In the genomic region with DNA sequence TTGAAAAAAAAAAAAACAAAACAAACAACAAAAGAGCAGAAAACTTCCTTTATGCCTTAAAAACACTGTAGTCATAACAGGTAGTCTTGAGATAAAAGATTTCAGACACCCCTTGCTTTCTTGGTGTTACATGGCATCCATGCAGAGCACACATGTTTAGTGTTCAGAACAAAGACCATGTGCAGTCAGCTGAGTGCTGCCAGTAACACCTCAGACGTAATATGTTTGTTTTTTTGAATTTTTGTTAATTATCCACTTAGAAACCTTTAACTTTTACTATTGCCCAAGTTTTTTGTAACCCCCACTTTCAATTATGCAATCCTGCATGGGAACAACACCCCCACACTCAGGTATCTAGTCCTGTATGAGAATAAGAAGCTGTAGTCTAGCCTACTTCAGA, we compare ENCODE assay signal across 24 mouse cellular contexts. TPM values are rescaled to one million over a fixed set of nuclear protein-coding genes. Genes with fewer than 3 reads are reported as not detected.
DNase-seq lines count a peak whose midpoint lies in the region; ATAC-seq and TF ChIP-seq lines count a peak whose summit lies in the region.
"Had no signal": no experiment of that assay in that cellular context is flagged by ENCODE, and none has a peak within 500 bp of the region (broad histone marks: within the 10 kb centered on the region; RNA-seq: fewer than 3 reads in every experiment).

No protein-coding gene starts in this region.

- no peaks in the 10 kb centered on the region for H3K36me3 ChIP-seq in kidney, adult 2 months (ENCODE audit: control insufficient read depth, insufficient read depth, low read length)
- H3K36me3 ChIP-seq in liver, adult 2 months (ENCODE audit: control insufficient read depth, insufficient read depth, low read length) = no peaks in the 10 kb centered on the region
- H3K36me3 ChIP-seq in liver, embryonic 16.5 days (ENCODE audit: control insufficient read depth, insufficient read depth) = no peaks in the 10 kb centered on the region
- no peaks in the 10 kb centered on the region for H3K36me3 ChIP-seq in liver, embryonic 11.5 days (ENCODE audit: control insufficient read depth, insufficient read depth, low read length)
- H3K36me3 ChIP-seq: embryonic facial prominence, embryonic 10.5 days; embryonic facial prominence, embryonic 12.5 days; forebrain, embryonic 15.5 days; G1E had no signal

- WGBS in kidney, adult 2 months = 51% methylated on average over 1 of the region's 1 CpGs
- WGBS in liver, adult 2 months = 16% methylated on average over 1 of the region's 1 CpGs
- WGBS in liver, embryonic 16.5 days (ENCODE audit: insufficient replicate concordance) = 56% methylated on average over 1 of the region's 1 CpGs
- 50% methylated on average over 1 of the region's 1 CpGs for WGBS in liver, embryonic 11.5 days

- peaks cover 18% of the 10 kb centered on the region; the same call in 1 of the 2 replicates for H3K79me2 ChIP-seq in liver, adult 2 months (ENCODE audit: control insufficient read depth, insufficient read depth, low read length)

- DNase-seq in kidney, adult 2 months = peak; percentile 33
- no peak for DNase-seq in kidney, adult 11 months
- DNase-seq in liver, adult 2 months (ENCODE audit: extremely low read depth, low read depth, low spot score) = peak; percentile 96
- DNase-seq in liver = no peak
- no peak for DNase-seq in liver, embryonic 11.5 days (ENCODE audit: low spot score)
- DNase-seq: adrenal gland, adult 8-10 months; adrenal gland, postnatal 14 days; adrenal gland, postnatal 36 days; B cell, adult 2 months; cerebellum, adult 11-12 months; cerebellum, adult 2 months; cerebellum, adult 9-10 months; cerebellum, postnatal 10 days; cerebellum, postnatal 25 days had no signal

- TF ChIP-seq POLR2A in kidney, adult 2 months (IDR thresholded peaks at IDR 0.05; ENCODE audit: low read depth, low read length) = no peak
- no peak for TF ChIP-seq POLR2A in liver, adult 2 months (IDR thresholded peaks at IDR 0.05; ENCODE audit: extremely low read depth, insufficient read depth, low read length)

- peak; percentile 66 for ATAC-seq in liver, embryonic 16.5 days (ENCODE audit: low read depth)
- ATAC-seq in liver, embryonic 11.5 days (replicated peaks; ENCODE audit: low FRiP score) = no peak
- ATAC-seq: activated CD4-positive, CD25-positive, alpha-beta regulatory T cell, adult 4 months; CD4-positive, CD25-positive, alpha-beta regulatory T cell, adult 4 months; forebrain, embryonic 13.5 days; forebrain, embryonic 15.5 days; Patski had no signal

- no peaks in the 10 kb centered on the region for H3K27me3 ChIP-seq in kidney, adult 2 months (replicated peaks; ENCODE audit: control insufficient read depth, insufficient read depth, low read length)
- no peaks in the 10 kb centered on the region for H3K27me3 ChIP-seq in liver, adult 2 months (ENCODE audit: control insufficient read depth, insufficient read depth, low read length)
- no peaks in the 10 kb centered on the region for H3K27me3 ChIP-seq in liver, embryonic 16.5 days (ENCODE audit: control insufficient read depth, insufficient read depth, low read depth, low read length)
- no peaks in the 10 kb centered on the region for H3K27me3 ChIP-seq in liver, embryonic 11.5 days (replicated peaks; ENCODE audit: control insufficient read depth, insufficient read depth, low read length)
- H3K27me3 ChIP-seq: CH12.LX; embryonic facial prominence, embryonic 12.5 days; forebrain, embryonic 13.5 days; forebrain, embryonic 15.5 days had no signal

- H3K27ac ChIP-seq in kidney, adult 2 months (ENCODE audit: insufficient read depth, low read depth, low read length) = no peak overlapping the region
- peak overlapping the region; percentile 96 for H3K27ac ChIP-seq in liver, adult 2 months (replicated peaks; ENCODE audit: insufficient read depth, low read depth, low read length)
- H3K27ac ChIP-seq in liver, embryonic 16.5 days (ENCODE audit: low read length) = peak overlapping the region; percentile 3
- no peak overlapping the region for H3K27ac ChIP-seq in liver, embryonic 11.5 days (ENCODE audit: low read depth, low read length)
- H3K27ac ChIP-seq: embryonic facial prominence, embryonic 10.5 days; embryonic facial prominence, embryonic 12.5 days; forebrain, embryonic 13.5 days; forebrain, embryonic 15.5 days had no signal

- no peak for TF ChIP-seq CTCF in kidney, adult 2 months (conservative IDR thresholded peaks at IDR 0.05; ENCODE audit: insufficient read depth, insufficient read length, low read depth, low read length)
- TF ChIP-seq CTCF in liver, adult 2 months (IDR thresholded peaks at IDR 0.05; ENCODE audit: low read depth, low read length) = no peak

- no peak overlapping the region for H3K4me3 ChIP-seq in kidney, adult 2 months (ENCODE audit: insufficient read depth, low read depth, low read length)
- H3K4me3 ChIP-seq in liver, adult 2 months (ENCODE audit: insufficient read depth, low read depth, low read length) = no peak overlapping the region
- no peak overlapping the region for H3K4me3 ChIP-seq in liver, embryonic 16.5 days (ENCODE audit: low read depth, low read length)
- H3K4me3 ChIP-seq in liver, embryonic 11.5 days (ENCODE audit: low read depth, low read length) = no peak overlapping the region
- H3K4me3 ChIP-seq: embryonic facial prominence, embryonic 10.5 days; embryonic facial prominence, embryonic 12.5 days; forebrain, embryonic 13.5 days; forebrain, embryonic 15.5 days had no signal

- H3K9me3 ChIP-seq in liver, embryonic 16.5 days (replicated peaks; ENCODE audit: control insufficient read depth, low read length) = no peaks in the 10 kb centered on the region
- H3K9me3 ChIP-seq in liver, embryonic 11.5 days (ENCODE audit: control insufficient read depth, low read length) = no peaks in the 10 kb centered on the region
- H3K9me3 ChIP-seq: embryonic facial prominence, embryonic 10.5 days; embryonic facial prominence, embryonic 12.5 days; forebrain, embryonic 13.5 days; forebrain, embryonic 15.5 days; G1E had no signal

- no peaks in the 10 kb centered on the region for H3K4me1 ChIP-seq in kidney, adult 2 months (ENCODE audit: control insufficient read depth, insufficient read depth, low read length)
- H3K4me1 ChIP-seq in liver, adult 2 months (ENCODE audit: control insufficient read depth, insufficient read depth, low read length) = peaks cover 20% of the 10 kb centered on the region
- H3K4me1 ChIP-seq in liver, embryonic 16.5 days (ENCODE audit: control insufficient read depth, low read depth, low read length) = peaks cover 2% of the 10 kb centered on the region; the same call in 1 of the 2 replicates
- no peaks in the 10 kb centered on the region for H3K4me1 ChIP-seq in liver, embryonic 11.5 days (replicated peaks; ENCODE audit: control insufficient read depth, insufficient read depth, low read length)
- H3K4me1 ChIP-seq: embryonic facial prominence, embryonic 10.5 days; embryonic facial prominence, embryonic 12.5 days; forebrain, embryonic 13.5 days had no signal

- H3K4me2 ChIP-seq in liver, embryonic 16.5 days (ENCODE audit: low read depth, low read length) = no peak overlapping the region
- no peak overlapping the region for H3K4me2 ChIP-seq in liver, embryonic 11.5 days
- H3K4me2 ChIP-seq: embryonic facial prominence, embryonic 12.5 days; forebrain, embryonic 13.5 days; forebrain, embryonic 15.5 days had no signal

- H3K9ac ChIP-seq in liver, adult 2 months (ENCODE audit: low read depth, low read length) = no peak overlapping the region
- H3K9ac ChIP-seq in liver, embryonic 16.5 days (ENCODE audit: low read depth, low read length) = no peak overlapping the region
- no peak overlapping the region for H3K9ac ChIP-seq in liver, embryonic 11.5 days (ENCODE audit: low read depth, low read length)
- H3K9ac ChIP-seq: embryonic facial prominence, embryonic 12.5 days; forebrain, embryonic 13.5 days; forebrain, embryonic 15.5 days had no signal

RNA-seq across cellular contexts. Expression of a gene that starts 42.6 kb away (rescaled TPM):
- polyA plus RNA-seq in kidney, adult 2 months (2012; rRNA removed) = 4.4 and 5.4 TPM in 2 replicates
- total RNA-seq in liver, adult 2 months (2014; rRNA removed) = 9.3 and 12.3 TPM in 2 replicates
- 4.3 and 5.1 TPM in 2 replicates for polyA plus RNA-seq in liver, adult 2 months (2012; rRNA removed)
- 4.9 and 6.0 TPM in 2 replicates for polyA plus RNA-seq in liver, embryonic 16.5 days (2015; fragmentation: Nextera tagmentation; extraction: Ambion mirVana)
- 11.9 and 13.3 TPM in 2 replicates for polyA plus RNA-seq in liver, embryonic 11.5 days (2014; fragmentation: Nextera tagmentation; extraction: Ambion mirVana)

Comparison
In these comparisons a context has a peak if more than half of its experiments do, and no peak if none do; other contexts are left out.
1. DNase-seq: peak in kidney, adult 2 months (single experiment) and liver, adult 2 months (single experiment); none in kidney, adult 11 months (single experiment), liver (single experiment) and liver, embryonic 11.5 days (single experiment).
2. H3K27ac ChIP-seq: peak in liver, adult 2 months (single experiment) and liver, embryonic 16.5 days (single experiment); none in kidney, adult 2 months (single experiment) and liver, embryonic 11.5 days (single experiment).